Mouse (Mus musculus) gastrocnemius, postnatal 25 days (tissue): ENCODE data around the gene Galns. TPM values are rescaled to one million over a fixed set of nuclear protein-coding genes. Genes with fewer than 3 reads are reported as not detected.

Source experiments
- DNase-seq: peaks from one replicate; pipeline ENCODE4 v3.0.0; 2022
- microRNA-seq, 2 experiments: library from miRNA; unstranded; fragments of <30 nt; microRNA quantifications; one replicate each; pipeline ENCODE4 v1.2.0; 2021; ENCODE audit warnings: borderline replicate concordance in 2 of 2
- total RNA-seq, 2 experiments: library from RNA; stranded (reverse); gene quantifications; 1 replicate in 1 of 2; 2 replicates in 1 of 2; pipeline ENCODE4 v1.2.3; 2021

The Galns gene
- total RNA-seq, 2 experiments from 2014 or later: 1.3 to 1.8 TPM

GRCm38 (mm10) chr8:122544138-122544537 lies 67.1 kb downstream of the Galns start:
- no peak for DNase-seq

- no peak for DNase-seq
Observed at GRCm38 (mm10) chr8:122538310-122539076, 72.8 kb downstream of the Galns start.

GRCm38 (mm10) chr8:122537812-122538211 lies 73.5 kb downstream of the Galns start:
- DNase-seq: no peak

- DNase-seq: no peak
Observed at GRCm38 (mm10) chr8:122537033-122537432, 74.2 kb downstream of the Galns start.

GRCm38 (mm10) chr8:122531312-122531711 lies 80.0 kb downstream of the Galns start:
- no peak for DNase-seq

GRCm38 (mm10) chr8:122529159-122529558 lies 82.1 kb downstream of the Galns start:
- DNase-seq: no peak

Small RNAs within 50 kb of the gene (microRNA-seq; reads per million reads assigned to microRNA genes)
- gene Mir6396: 0 reads per million in 2 experiments

Other genes starting within 250 kb of the Galns start
- gene Zc3h18, start 234.9 kb downstream of the Galns start, total RNA-seq: 10 to 100 TPM; 18.1 to 21.0 TPM
- not detected for gene Il17c, start 189.4 kb downstream of the Galns start, total RNA-seq
- 1 to 10 TPM; 7.6 to 8.9 TPM for gene Cyba, start 178.5 kb downstream of the Galns start, total RNA-seq
- gene Mvd, start 168.0 kb downstream of the Galns start, total RNA-seq: 1 to 10 TPM; 4.2 to 5.2 TPM
- 10 to 100 TPM in 1 of 2 experiments, 1 to 10 TPM in 1; 5.4 to 11.7 TPM for gene Snai3, start 150.7 kb downstream of the Galns start, total RNA-seq
- gene Rnf166, start 135.4 kb downstream of the Galns start, total RNA-seq: 10 to 100 TPM; 24.7 to 30.7 TPM
- 1 to 10 TPM; 6.7 to 7.4 TPM for gene Ctu2, start 135.3 kb downstream of the Galns start, total RNA-seq
- gene Piezo1, start 60.1 kb downstream of the Galns start, total RNA-seq: 10 to 100 TPM; 12.3 to 14.0 TPM
- 1 to 10 TPM in 1 of 2 experiments, under 1 TPM in 1; 0.82 to 1.1 TPM for gene Cdt1, start 43.4 kb downstream of the Galns start, total RNA-seq
- gene Aprt, start 34.6 kb downstream of the Galns start, total RNA-seq: 10 to 100 TPM; 35.7 to 36.9 TPM
- 10 to 100 TPM; 37.9 to 40.3 TPM for gene Trappc2l, start 177 bp upstream of the Galns start, total RNA-seq
- gene Pabpn1l, start 11.3 kb upstream of the Galns start, total RNA-seq: not detected
- 10 to 100 TPM; 19.0 to 27.8 TPM for gene Cbfa2t3, start 87.6 kb upstream of the Galns start, total RNA-seq
- gene Acsf3, start 164.0 kb upstream of the Galns start, total RNA-seq: 10 to 100 TPM; 12.9 to 13.3 TPM
- 10 to 100 TPM; 16.5 to 17.2 TPM for gene Cdh15, start 236.5 kb upstream of the Galns start, total RNA-seq